Comparison of ENCODE assay signal across 8 mouse cellular contexts in genomic region chrX:159414829-159415673, GRCm38 (mm10). TPM values are rescaled to one million over a fixed set of nuclear protein-coding genes. Genes with fewer than 3 reads are reported as not detected.
DNase-seq lines count a peak whose midpoint lies in the region; ATAC-seq and TF ChIP-seq lines count a peak whose summit lies in the region.

No protein-coding gene starts in this region.

- H3K4me2 ChIP-seq in kidney, postnatal 0 days (ENCODE audit: low read length), result peak overlapping the region; percentile 91
- H3K4me2 ChIP-seq in forebrain, embryonic 11.5 days (ENCODE audit: low read depth, low read length, severe bottlenecking), result peak overlapping the region; percentile 73
- peak overlapping the region; percentile 71 for H3K4me2 ChIP-seq in liver, embryonic 16.5 days (ENCODE audit: low read depth, low read length)

- no peak for DNase-seq in kidney, postnatal 0 days (ENCODE audit: low spot score)
- DNase-seq in kidney, adult 11 months, result no peak
- DNase-seq in brain, embryonic 14.5 days (ENCODE audit: low read depth), result peak; percentile 22
- peak; percentile 62 for DNase-seq in forebrain, embryonic 11.5 days (ENCODE audit: low spot score)
- DNase-seq in kidney, postnatal 10 days, result peak; percentile 5
- peak; percentile 2 to 7 for DNase-seq in right cerebral cortex, postnatal 36 days (ENCODE audit: low spot score in 2 of 2)
- DNase-seq in adrenal gland, postnatal 4 days (ENCODE audit: low spot score in 2 of 2), result no peak

- no peaks in the 10 kb centered on the region for H3K36me3 ChIP-seq in kidney, postnatal 0 days (ENCODE audit: insufficient read depth, low read length)
- no peaks in the 10 kb centered on the region for H3K36me3 ChIP-seq in forebrain, embryonic 11.5 days (ENCODE audit: control insufficient read depth, insufficient read depth, low read length)
- H3K36me3 ChIP-seq in liver, embryonic 16.5 days (ENCODE audit: control insufficient read depth, insufficient read depth), result no peaks in the 10 kb centered on the region

- H3K9me3 ChIP-seq in kidney, postnatal 0 days (replicated peaks; ENCODE audit: low read length), result no peaks in the 10 kb centered on the region
- H3K9me3 ChIP-seq in forebrain, embryonic 11.5 days (ENCODE audit: control insufficient read depth, low read length), result no peaks in the 10 kb centered on the region
- no peaks in the 10 kb centered on the region for H3K9me3 ChIP-seq in liver, embryonic 16.5 days (replicated peaks; ENCODE audit: control insufficient read depth, low read length)

- peak overlapping the region; percentile 47 for H3K4me3 ChIP-seq in kidney, postnatal 0 days (replicated peaks; ENCODE audit: low read depth, low read length)
- H3K4me3 ChIP-seq in forebrain, embryonic 11.5 days (ENCODE audit: low read depth, low read length), result peak overlapping the region; percentile 53
- peak overlapping the region; percentile 49 for H3K4me3 ChIP-seq in liver, embryonic 16.5 days (ENCODE audit: low read depth, low read length)

- no peaks in the 10 kb centered on the region; the same call in 1 of the 2 replicates for H3K27me3 ChIP-seq in kidney, postnatal 0 days (ENCODE audit: insufficient read depth, low read length)
- H3K27me3 ChIP-seq in forebrain, embryonic 11.5 days (ENCODE audit: control insufficient read depth, insufficient read depth, low read length), result no peaks in the 10 kb centered on the region
- H3K27me3 ChIP-seq in liver, embryonic 16.5 days (ENCODE audit: control insufficient read depth, insufficient read depth, low read depth, low read length), result peaks cover 42% of the 10 kb centered on the region

- no peak for TF ChIP-seq POLR2A in brain, embryonic 14.5 days (IDR thresholded peaks at IDR 0.05; ENCODE audit: borderline replicate concordance, extremely low read depth, insufficient read depth, insufficient read length, poor library complexity, severe bottlenecking)

- no peak overlapping the region for H3K9ac ChIP-seq in kidney, postnatal 0 days (ENCODE audit: low read depth, low read length)
- H3K9ac ChIP-seq in forebrain, embryonic 11.5 days (ENCODE audit: low read length), result peak overlapping the region; percentile 50
- no peak overlapping the region for H3K9ac ChIP-seq in liver, embryonic 16.5 days (ENCODE audit: low read depth, low read length)

- 22% methylated on average over 58 of the region's 65 CpGs for WGBS in kidney, postnatal 0 days
- 22% methylated on average over 55 of the region's 65 CpGs for WGBS in forebrain, embryonic 11.5 days
- 15% methylated on average over 55 of the region's 65 CpGs for WGBS in liver, embryonic 16.5 days (ENCODE audit: insufficient replicate concordance)

- no peaks in the 10 kb centered on the region for H3K4me1 ChIP-seq in kidney, postnatal 0 days (replicated peaks; ENCODE audit: insufficient read depth, low read length)
- no peaks in the 10 kb centered on the region for H3K4me1 ChIP-seq in forebrain, embryonic 11.5 days (replicated peaks; ENCODE audit: control insufficient read depth, insufficient read depth, low read length)
- no peaks in the 10 kb centered on the region for H3K4me1 ChIP-seq in liver, embryonic 16.5 days (ENCODE audit: control insufficient read depth, low read depth, low read length)

- ATAC-seq in kidney, postnatal 0 days (replicated peaks; ENCODE audit: low FRiP score, low read depth), result peak; percentile 61
- ATAC-seq in forebrain, embryonic 11.5 days (replicated peaks; ENCODE audit: low FRiP score), result peak; percentile 75
- no peak for ATAC-seq in liver, embryonic 16.5 days (ENCODE audit: low read depth)

- TF ChIP-seq CTCF in kidney, postnatal 0 days (IDR thresholded peaks at IDR 0.05; ENCODE audit: low read depth), result no peak
- no peak for TF ChIP-seq CTCF in brain, embryonic 14.5 days (IDR thresholded peaks at IDR 0.05; ENCODE audit: borderline replicate concordance, extremely low read depth, insufficient read depth, insufficient read length)

- H3K27ac ChIP-seq in kidney, postnatal 0 days, result no peak overlapping the region
- no peak overlapping the region for H3K27ac ChIP-seq in forebrain, embryonic 11.5 days (ENCODE audit: low read depth, low read length)
- no peak overlapping the region for H3K27ac ChIP-seq in liver, embryonic 16.5 days (ENCODE audit: low read length)

RNA-seq across cellular contexts. Expression of gene Map7d2, which starts 0.7 kb away (rescaled TPM):
- 1.8 and 1.9 TPM in 2 replicates for polyA plus RNA-seq in kidney, postnatal 0 days (2015; fragmentation: Nextera tagmentation; extraction: Ambion mirVana)
- polyA plus RNA-seq in brain, embryonic 14.5 days (2012; rRNA removed), result 8.2 and 15.0 TPM in 2 replicates
- polyA plus RNA-seq in forebrain, embryonic 11.5 days (2014; fragmentation: Nextera tagmentation; extraction: Ambion mirVana), result 10.8 and 17.6 TPM in 2 replicates
- polyA plus RNA-seq in liver, embryonic 16.5 days (2015; fragmentation: Nextera tagmentation; extraction: Ambion mirVana), result not detected in 2 replicates
- 1 to 10 TPM; 3.2 to 3.8 TPM for total RNA-seq in adrenal gland, postnatal 4 days (2021)

RNA-seq across cellular contexts. Expression of gene Eif1ax, which starts 43.1 kb away (rescaled TPM):
- polyA plus RNA-seq in kidney, postnatal 0 days (2015; fragmentation: Nextera tagmentation; extraction: Ambion mirVana), result 104 and 108 TPM in 2 replicates
- polyA plus RNA-seq in brain, embryonic 14.5 days (2012; rRNA removed), result 84.3 and 101 TPM in 2 replicates
- 172 and 188 TPM in 2 replicates for polyA plus RNA-seq in forebrain, embryonic 11.5 days (2014; fragmentation: Nextera tagmentation; extraction: Ambion mirVana)
- 61.2 and 62.0 TPM in 2 replicates for polyA plus RNA-seq in liver, embryonic 16.5 days (2015; fragmentation: Nextera tagmentation; extraction: Ambion mirVana)
- 100 to 1,000 TPM in 1 of 2 experiments, 10 to 100 TPM in 1; 98.6 to 105 TPM for total RNA-seq in adrenal gland, postnatal 4 days (2021)

Comparison
In these comparisons a context has a peak if more than half of its experiments do, and no peak if none do; other contexts are left out.
1. DNase-seq: peak in brain, embryonic 14.5 days (single experiment), forebrain, embryonic 11.5 days (single experiment), kidney, postnatal 10 days (single experiment) and right cerebral cortex, postnatal 36 days (2 of 2); none in kidney, postnatal 0 days (single experiment), kidney, adult 11 months (single experiment) and adrenal gland, postnatal 4 days (0 of 2).
2. Peak in every context shown above with its lines, with median percentiles within 50 percentile points of each other: H3K4me2 ChIP-seq and H3K4me3 ChIP-seq.